Comparison of ENCODE assay signal across 8 mouse cellular contexts in genomic region chrX:106603386-106603785, GRCm38 (mm10). TPM values are rescaled to one million over a fixed set of nuclear protein-coding genes. Genes with fewer than 3 reads are reported as not detected.
A peak's percentile ranks its signal among the peaks of the same experiment; 100 is the strongest.
DNase-seq lines count a peak whose midpoint lies in the region; ATAC-seq lines count a peak whose summit lies in the region.

Gene Cysltr1, minus strand, starts transcription at chrX:106603679.

- peak; percentile 1 for DNase-seq in thymus, postnatal 25 days
- DNase-seq in thymus, postnatal 10 days (ENCODE audit: low spot score in 2 of 2) = no peak
- no peak for DNase-seq in heart, embryonic 10.5 days (ENCODE audit: low spot score)
- DNase-seq in right cerebral cortex, postnatal 10 days (ENCODE audit: low spot score in 2 of 2) = no peak
- no peak for DNase-seq in T-cell, adult 2 months (ENCODE audit: low spot score)

- H3K9me3 ChIP-seq in heart, embryonic 10.5 days = no peaks in the 10 kb centered on the region
- no peaks in the 10 kb centered on the region for H3K9me3 ChIP-seq in kidney, embryonic 15.5 days (replicated peaks)
- no peaks in the 10 kb centered on the region for H3K9me3 ChIP-seq in forebrain, embryonic 13.5 days (replicated peaks)

- no peaks in the 10 kb centered on the region for H3K27me3 ChIP-seq in heart, embryonic 10.5 days (ENCODE audit: insufficient read depth, poor library complexity, severe bottlenecking)
- H3K27me3 ChIP-seq in kidney, embryonic 15.5 days = peaks cover 17% of the 10 kb centered on the region; the same call in 1 of the 2 replicates
- no peaks in the 10 kb centered on the region; the same call in 1 of the 2 replicates for H3K27me3 ChIP-seq in forebrain, embryonic 13.5 days

- H3K4me2 ChIP-seq in kidney, embryonic 15.5 days = peak within 1 kb of the TSS; percentile 46
- no peak within 1 kb of the TSS; the same call in 1 of the 2 replicates for H3K4me2 ChIP-seq in forebrain, embryonic 13.5 days

- H3K4me1 ChIP-seq in heart, embryonic 10.5 days = no peaks in the 10 kb centered on the region
- H3K4me1 ChIP-seq in kidney, embryonic 15.5 days = no peaks in the 10 kb centered on the region
- no peaks in the 10 kb centered on the region for H3K4me1 ChIP-seq in forebrain, embryonic 13.5 days

- 21% methylated on average over 6 of the region's 6 CpGs for WGBS in heart, embryonic 10.5 days
- WGBS in kidney, embryonic 15.5 days = 27% methylated on average over 6 of the region's 6 CpGs
- 39% methylated on average over 6 of the region's 6 CpGs for WGBS in forebrain, embryonic 13.5 days

- ATAC-seq in kidney, embryonic 15.5 days (replicated peaks; ENCODE audit: low FRiP score) = peak; percentile 54
- ATAC-seq in megakaryocyte, adult 5-6 weeks (ENCODE audit: poor library complexity, severe bottlenecking) = peak; percentile 91
- no peak for ATAC-seq in forebrain, embryonic 13.5 days

- no peak within 1 kb of the TSS for H3K9ac ChIP-seq in kidney, embryonic 15.5 days
- no peak within 1 kb of the TSS for H3K9ac ChIP-seq in forebrain, embryonic 13.5 days

- 0 out of 2 replicates have a peak within 1 kb of the TSS, but pooled peaks have one; percentile 22 for H3K27ac ChIP-seq in heart, embryonic 10.5 days
- H3K27ac ChIP-seq in kidney, embryonic 15.5 days = peak within 1 kb of the TSS; percentile 56; the same call in 1 of the 2 replicates
- H3K27ac ChIP-seq in forebrain, embryonic 13.5 days = no peak within 1 kb of the TSS

- no peak within 1 kb of the TSS; the same call in 1 of the 2 replicates for H3K4me3 ChIP-seq in heart, embryonic 10.5 days
- peak within 1 kb of the TSS; percentile 25 for H3K4me3 ChIP-seq in kidney, embryonic 15.5 days (replicated peaks)
- no peak within 1 kb of the TSS for H3K4me3 ChIP-seq in forebrain, embryonic 13.5 days

- no peaks in the 10 kb centered on the region for H3K36me3 ChIP-seq in heart, embryonic 10.5 days
- no peaks in the 10 kb centered on the region for H3K36me3 ChIP-seq in kidney, embryonic 15.5 days
- no peaks in the 10 kb centered on the region for H3K36me3 ChIP-seq in forebrain, embryonic 13.5 days (ENCODE audit: poor library complexity, severe bottlenecking)

RNA-seq across cellular contexts. Expression of gene Cysltr1, which starts in this region (rescaled TPM):
- polyA plus RNA-seq in heart, embryonic 10.5 days (2016; fragmentation: Nextera tagmentation; extraction: Ambion mirVana) = 0.94 and 1.9 TPM in 2 replicates
- 3.2 TPM in 2 replicates for polyA plus RNA-seq in kidney, embryonic 15.5 days (2015; fragmentation: Nextera tagmentation; extraction: Ambion mirVana)
- 23.1 and 30.4 TPM in 2 replicates for total RNA-seq in megakaryocyte, adult 5-6 weeks (2015)
- total RNA-seq in megakaryocyte, adult 5-6 weeks (2017) = 18.1 and 27.9 TPM in 2 replicates
- 0.14 and 0.28 TPM in 2 replicates for polyA plus RNA-seq in forebrain, embryonic 13.5 days (2015; fragmentation: Nextera tagmentation; extraction: Ambion mirVana)
